In the genomic region with DNA sequence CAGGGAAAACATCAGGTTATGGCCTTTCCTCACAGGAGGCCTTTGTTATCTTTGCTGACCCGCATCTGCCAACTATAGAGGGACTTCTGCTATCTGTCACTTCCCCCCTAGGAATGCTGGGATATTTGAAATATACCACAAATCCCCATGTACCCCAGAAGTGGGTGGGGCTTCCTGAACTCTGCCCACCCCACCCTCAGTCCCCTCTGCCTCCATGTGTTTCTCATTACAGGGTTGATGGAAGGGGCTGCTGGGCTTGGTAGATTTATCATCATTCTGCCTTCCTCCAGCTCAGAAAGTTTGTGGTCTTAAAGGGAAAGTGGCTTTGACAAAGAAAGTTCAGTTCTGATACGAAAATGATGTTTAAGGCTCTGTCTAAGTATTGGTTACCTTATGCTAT, we compare ENCODE assay signal across 23 mouse cellular contexts.
DNase-seq lines count a peak whose midpoint lies in the region; ATAC-seq and TF ChIP-seq lines count a peak whose summit lies in the region.
"Had no signal": no experiment of that assay in that cellular context is flagged by ENCODE, and none has a peak within 500 bp of the region (broad histone marks: within the 10 kb centered on the region; RNA-seq: fewer than 3 reads in every experiment).

No protein-coding gene starts in this region.

- no peaks in the 10 kb centered on the region for H3K9me3 ChIP-seq in embryonic facial prominence, embryonic 12.5 days
- no peaks in the 10 kb centered on the region for H3K9me3 ChIP-seq in limb, embryonic 11.5 days (ENCODE audit: control insufficient read depth, low read length)
- H3K9me3 ChIP-seq in midbrain, embryonic 10.5 days (replicated peaks): no peaks in the 10 kb centered on the region
- H3K9me3 ChIP-seq in kidney, embryonic 14.5 days (ENCODE audit: control insufficient read depth, low read length): no peaks in the 10 kb centered on the region
- H3K9me3 ChIP-seq: forebrain, embryonic 13.5 days; liver, embryonic 15.5 days had no signal

- H3K36me3 ChIP-seq in kidney, adult 2 months (ENCODE audit: control insufficient read depth, insufficient read depth, low read length): no peaks in the 10 kb centered on the region
- H3K36me3 ChIP-seq in embryonic facial prominence, embryonic 12.5 days: no peaks in the 10 kb centered on the region
- no peaks in the 10 kb centered on the region for H3K36me3 ChIP-seq in limb, embryonic 11.5 days (ENCODE audit: control insufficient read depth, insufficient read depth, low read length)
- no peaks in the 10 kb centered on the region for H3K36me3 ChIP-seq in midbrain, embryonic 10.5 days
- H3K36me3 ChIP-seq in kidney, embryonic 14.5 days (ENCODE audit: control insufficient read depth, insufficient read depth, low read length): no peaks in the 10 kb centered on the region
- H3K36me3 ChIP-seq: liver, embryonic 15.5 days had no signal

- H3K27ac ChIP-seq in kidney, adult 2 months (ENCODE audit: insufficient read depth, low read depth, low read length): peak overlapping the region; percentile 53; the same call in 1 of the 2 replicates
- H3K27ac ChIP-seq in embryonic facial prominence, embryonic 12.5 days: no peak overlapping the region
- no peak overlapping the region for H3K27ac ChIP-seq in limb, embryonic 11.5 days (replicated peaks; ENCODE audit: low read depth, low read length)
- H3K27ac ChIP-seq in midbrain, embryonic 10.5 days (replicated peaks): no peak overlapping the region
- H3K27ac ChIP-seq in kidney, embryonic 14.5 days (ENCODE audit: low read depth, low read length): no peak overlapping the region
- H3K27ac ChIP-seq: forebrain, embryonic 13.5 days; heart, adult 2 months; liver, embryonic 15.5 days; stomach, postnatal 0 days had no signal

- no peak overlapping the region for H3K4me2 ChIP-seq in embryonic facial prominence, embryonic 12.5 days (replicated peaks)
- no peak overlapping the region for H3K4me2 ChIP-seq in limb, embryonic 11.5 days (ENCODE audit: low read depth, severe bottlenecking)
- H3K4me2 ChIP-seq in kidney, embryonic 14.5 days (replicated peaks; ENCODE audit: low read depth, low read length): no peak overlapping the region
- H3K4me2 ChIP-seq: forebrain, embryonic 13.5 days; liver, embryonic 15.5 days had no signal

- no peak for TF ChIP-seq POLR2A in kidney, adult 2 months (IDR thresholded peaks at IDR 0.05; ENCODE audit: low read depth, low read length)

- peak; percentile 47; the same call in 1 of the 2 replicates for ATAC-seq in embryonic facial prominence, embryonic 12.5 days (ENCODE audit: insufficient number of reproducible peaks, insufficient read depth, low FRiP score, low TSS enrichment)
- no peak for ATAC-seq in limb, embryonic 11.5 days (ENCODE audit: insufficient number of reproducible peaks, low FRiP score, low TSS enrichment, low read depth)
- ATAC-seq in kidney, embryonic 14.5 days (ENCODE audit: low FRiP score, low TSS enrichment): no peak
- ATAC-seq: forebrain, embryonic 13.5 days; hindbrain, embryonic 16.5 days; lung, postnatal 0 days had no signal

- no peak overlapping the region for H3K4me3 ChIP-seq in kidney, adult 2 months (ENCODE audit: insufficient read depth, low read depth, low read length)
- no peak overlapping the region for H3K4me3 ChIP-seq in embryonic facial prominence, embryonic 12.5 days
- no peak overlapping the region for H3K4me3 ChIP-seq in limb, embryonic 11.5 days (ENCODE audit: low read depth, low read length)
- H3K4me3 ChIP-seq in midbrain, embryonic 10.5 days: no peak overlapping the region
- no peak overlapping the region for H3K4me3 ChIP-seq in kidney, embryonic 14.5 days (ENCODE audit: low read length)
- H3K4me3 ChIP-seq: forebrain, embryonic 13.5 days; heart, adult 2 months; liver, embryonic 15.5 days had no signal

- 82% methylated on average over 2 of the region's 2 CpGs for WGBS in kidney, adult 2 months
- 34% methylated on average over 2 of the region's 2 CpGs for WGBS in embryonic facial prominence, embryonic 12.5 days
- 25% methylated on average over 2 of the region's 2 CpGs for WGBS in limb, embryonic 11.5 days
- WGBS in midbrain, embryonic 10.5 days: 74% methylated on average over 2 of the region's 2 CpGs
- 43% methylated on average over 2 of the region's 2 CpGs for WGBS in kidney, embryonic 14.5 days

- no peak for DNase-seq in kidney, adult 2 months
- no peak for DNase-seq in kidney, postnatal 10 days
- peak; percentile 66 for DNase-seq in embryo, embryonic 10 days (ENCODE audit: low spot score)
- DNase-seq in limb, embryonic 11.5 days (ENCODE audit: low spot score): peak; percentile 57
- DNase-seq in layer of hippocampus, adult 8-10 months (ENCODE audit: low spot score in 2 of 2): no peak
- no peak for DNase-seq in midbrain, embryonic 10.5 days (ENCODE audit: low spot score)
- DNase-seq: adrenal gland, postnatal 36 days; cerebellum, adult 2 months; cerebellum, postnatal 36 days; gastrocnemius, postnatal 25 days; heart, adult 2 months; heart, postnatal 36 days; kidney, postnatal 4 days; left cerebral cortex, postnatal 4 days; midbrain, embryonic 14.5 days; right cerebral cortex, postnatal 4 days had no signal

- no peak overlapping the region for H3K9ac ChIP-seq in embryonic facial prominence, embryonic 12.5 days
- H3K9ac ChIP-seq in limb, embryonic 11.5 days (ENCODE audit: low read length): no peak overlapping the region
- H3K9ac ChIP-seq in kidney, embryonic 14.5 days (ENCODE audit: low read depth, low read length): no peak overlapping the region
- H3K9ac ChIP-seq: forebrain, embryonic 13.5 days; liver, embryonic 15.5 days had no signal

- no peaks in the 10 kb centered on the region for H3K4me1 ChIP-seq in kidney, adult 2 months (ENCODE audit: control insufficient read depth, insufficient read depth, low read length)
- H3K4me1 ChIP-seq in embryonic facial prominence, embryonic 12.5 days: peaks cover 21% of the 10 kb centered on the region
- peaks cover 15% of the 10 kb centered on the region; the same call in 1 of the 2 replicates for H3K4me1 ChIP-seq in limb, embryonic 11.5 days (ENCODE audit: control insufficient read depth, insufficient read depth, low read length)
- H3K4me1 ChIP-seq in midbrain, embryonic 10.5 days: no peaks in the 10 kb centered on the region
- peaks cover 4% of the 10 kb centered on the region; the same call in 1 of the 2 replicates for H3K4me1 ChIP-seq in kidney, embryonic 14.5 days (ENCODE audit: control insufficient read depth, insufficient read depth, low read length)
- H3K4me1 ChIP-seq: forebrain, embryonic 13.5 days; liver, embryonic 15.5 days had no signal

- no peak for TF ChIP-seq CTCF in kidney, adult 2 months (conservative IDR thresholded peaks at IDR 0.05; ENCODE audit: insufficient read depth, insufficient read length, low read depth, low read length)

- H3K27me3 ChIP-seq in kidney, adult 2 months (replicated peaks; ENCODE audit: control insufficient read depth, insufficient read depth, low read length): no peaks in the 10 kb centered on the region
- no peaks in the 10 kb centered on the region for H3K27me3 ChIP-seq in embryonic facial prominence, embryonic 12.5 days
- no peaks in the 10 kb centered on the region for H3K27me3 ChIP-seq in limb, embryonic 11.5 days (ENCODE audit: control insufficient read depth, insufficient read depth, low read length)
- H3K27me3 ChIP-seq in midbrain, embryonic 10.5 days (ENCODE audit: low read depth, poor library complexity, severe bottlenecking): no peaks in the 10 kb centered on the region
- H3K27me3 ChIP-seq in kidney, embryonic 14.5 days (ENCODE audit: control insufficient read depth, insufficient read depth, low read length): no peaks in the 10 kb centered on the region
- H3K27me3 ChIP-seq: forebrain, embryonic 13.5 days; liver, embryonic 15.5 days had no signal

Comparison
In these comparisons a context has a peak if more than half of its experiments do, and no peak if none do; other contexts are left out.
1. DNase-seq: peak in embryo, embryonic 10 days (single experiment) and limb, embryonic 11.5 days (single experiment); none in kidney, adult 2 months (single experiment), kidney, postnatal 10 days (single experiment), layer of hippocampus, adult 8-10 months (0 of 2) and midbrain, embryonic 10.5 days (single experiment).